Comparison of ENCODE assay signal across 28 mouse cellular contexts in the genomic region with DNA sequence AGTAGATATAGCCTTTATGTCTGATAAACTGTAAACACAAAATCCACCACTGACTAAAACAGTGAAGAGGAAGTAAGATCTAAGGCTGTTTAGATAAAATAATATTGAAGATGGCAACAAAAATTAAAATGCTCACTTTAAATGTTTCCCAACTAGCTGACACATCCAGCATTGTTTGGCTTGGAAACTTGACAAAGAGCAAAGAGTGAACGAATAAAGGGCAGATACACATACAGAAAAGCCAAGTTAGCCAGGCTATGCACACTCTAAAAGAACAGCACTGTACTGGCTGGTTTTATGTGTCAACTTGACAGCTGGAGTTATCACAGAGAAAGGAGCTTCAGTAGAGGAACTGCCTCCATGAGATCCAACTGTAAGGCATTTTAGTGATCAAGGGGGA. TPM values are rescaled to one million over a fixed set of nuclear protein-coding genes. Genes with fewer than 3 reads are reported as not detected.
"Had no signal": no experiment of that assay in that cellular context is flagged by ENCODE, and none has a peak within 500 bp of the region (broad histone marks: within the 10 kb centered on the region; RNA-seq: fewer than 3 reads in every experiment).

No protein-coding gene starts in this region.

- H3K27me3 ChIP-seq: lung, embryonic 15.5 days; megakaryocyte, embryonic 14.5 days; midbrain, embryonic 13.5 days; midbrain, embryonic 15.5 days; neural tube, embryonic 12.5 days had no signal

- DNase-seq: lung, adult 2 months; lung, postnatal 14 days; lung, postnatal 36 days; retina, postnatal 1 day; right cerebral cortex, adult 18-20 months; right cerebral cortex, postnatal 25 days; right cerebral cortex, postnatal 4 days; spleen, adult 18-20 months; thymus, adult 18-20 months; thymus, postnatal 14 days; thymus, postnatal 36 days had no signal

- H3K9ac ChIP-seq: lung, embryonic 15.5 days; midbrain, embryonic 13.5 days; midbrain, embryonic 15.5 days; neural tube, embryonic 12.5 days had no signal

- H3K27ac ChIP-seq: lung, embryonic 15.5 days; macrophage; midbrain, embryonic 13.5 days; midbrain, embryonic 15.5 days; neural tube, embryonic 12.5 days had no signal

- H3K4me2 ChIP-seq: lung, embryonic 15.5 days; midbrain, embryonic 11.5 days; midbrain, embryonic 13.5 days; midbrain, embryonic 15.5 days; neural tube, embryonic 12.5 days had no signal

- H3K9me3 ChIP-seq: lung, embryonic 15.5 days; megakaryocyte, embryonic 14.5 days; midbrain, embryonic 13.5 days; midbrain, embryonic 15.5 days; neural tube, embryonic 12.5 days had no signal

- H3K4me3 ChIP-seq: lung, embryonic 15.5 days; megakaryocyte, embryonic 14.5 days; midbrain, embryonic 13.5 days; midbrain, embryonic 15.5 days; neural tube, embryonic 12.5 days had no signal

- H3K4me1 ChIP-seq: lung, embryonic 15.5 days; megakaryocyte, embryonic 14.5 days; midbrain, embryonic 13.5 days; midbrain, embryonic 15.5 days; neural tube, embryonic 12.5 days had no signal

- H3K36me3 ChIP-seq: lung, embryonic 15.5 days; midbrain, embryonic 13.5 days; midbrain, embryonic 15.5 days; neural tube, embryonic 12.5 days had no signal

- ATAC-seq: lung, postnatal 0 days; midbrain, embryonic 13.5 days; midbrain, embryonic 15.5 days had no signal

RNA-seq across cellular contexts. Expression of gene Gm21973, which starts 27.1 kb away (rescaled TPM):
- total RNA-seq: megakaryocyte progenitor cell, adult 5-6 weeks; midbrain, postnatal 0 days; monocyte, adult 5-6 weeks; neutrophil, adult 5-6 weeks had no signal
- polyA plus RNA-seq: lung, adult 2 months; lung, embryonic 15.5 days; lung, postnatal 0 days; macrophage; midbrain, embryonic 11.5 days; midbrain, embryonic 13.5 days; midbrain, embryonic 15.5 days; midbrain, postnatal 0 days; neural tube, embryonic 12.5 days; neural tube, embryonic 14.5 days; small intestine, adult 2 months; stomach, embryonic 14.5 days; stomach, embryonic 16.5 days; thymus, postnatal 0 days had no signal
